Comparison of ENCODE assay signal across 9 mouse cellular contexts in the genomic region with DNA sequence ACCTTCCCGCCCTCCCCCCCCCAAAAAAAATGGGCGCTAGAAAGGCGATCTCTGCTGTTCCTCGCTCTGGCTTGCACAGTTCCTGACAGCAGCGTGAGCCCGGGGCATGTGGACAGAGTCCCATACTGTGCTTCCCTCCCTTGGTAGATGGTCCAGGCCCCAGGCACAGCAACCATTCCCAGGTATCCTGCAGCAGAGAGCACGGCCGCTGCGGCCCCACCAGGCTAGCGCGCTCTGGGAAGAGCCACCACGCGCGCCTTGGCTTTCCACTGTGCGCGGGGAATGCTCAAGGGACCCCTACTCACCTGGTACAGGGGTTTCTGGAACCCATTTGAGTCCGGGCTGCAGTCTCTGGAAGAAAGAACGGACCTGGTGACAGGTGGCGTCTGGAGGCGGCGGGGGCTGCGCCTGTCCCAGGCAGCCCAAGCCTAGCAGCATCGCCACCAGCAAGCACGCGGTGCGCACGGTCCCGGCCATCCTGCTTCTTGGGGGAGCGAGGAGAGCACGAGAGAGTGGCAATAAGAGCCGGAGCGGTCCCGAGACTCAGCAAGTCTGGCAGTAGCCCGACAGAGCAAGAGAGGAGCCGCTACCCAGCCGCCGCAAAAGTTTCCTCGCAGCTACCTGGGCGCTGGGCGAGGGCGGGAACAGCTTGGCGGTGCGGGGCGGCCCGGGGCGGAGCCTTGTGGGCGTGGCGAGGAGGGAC. TPM values are rescaled to one million over a fixed set of nuclear protein-coding genes. Genes with fewer than 3 reads are reported as not detected.
DNase-seq lines count a peak whose midpoint lies in the region; ATAC-seq and TF ChIP-seq lines count a peak whose summit lies in the region.
"Had no signal": no experiment of that assay in that cellular context is flagged by ENCODE, and none has a peak within 500 bp of the region (broad histone marks: within the 10 kb centered on the region; RNA-seq: fewer than 3 reads in every experiment).

A gene (minus strand): TSS at position 623 of the 703 bp plus-strand sequence.

- H3K27me3 ChIP-seq in erythroblast, embryonic 14.5 days (ENCODE audit: control insufficient read depth), result peaks cover 33% of the 10 kb centered on the region
- no peaks in the 10 kb centered on the region for H3K27me3 ChIP-seq in embryonic facial prominence, embryonic 11.5 days (ENCODE audit: control insufficient read depth, insufficient read depth, low read length)
- H3K27me3 ChIP-seq in heart, embryonic 10.5 days (ENCODE audit: insufficient read depth, poor library complexity, severe bottlenecking), result no peaks in the 10 kb centered on the region; the same call in 1 of the 2 replicates
- no peaks in the 10 kb centered on the region for H3K27me3 ChIP-seq in lung, embryonic 14.5 days (ENCODE audit: insufficient read depth, low read length)
- H3K27me3 ChIP-seq: CH12.LX had no signal

- 17% methylated on average over 48 of the region's 48 CpGs for WGBS in embryonic facial prominence, embryonic 11.5 days
- 19% methylated on average over 48 of the region's 48 CpGs for WGBS in heart, embryonic 10.5 days
- 18% methylated on average over 47 of the region's 48 CpGs for WGBS in lung, embryonic 14.5 days

- H3K36me3 ChIP-seq in erythroblast, embryonic 14.5 days (ENCODE audit: control insufficient read depth), result no peaks in the 10 kb centered on the region
- no peaks in the 10 kb centered on the region for H3K36me3 ChIP-seq in embryonic facial prominence, embryonic 11.5 days (replicated peaks; ENCODE audit: control insufficient read depth, insufficient read depth, low read depth, low read length)
- no peaks in the 10 kb centered on the region for H3K36me3 ChIP-seq in heart, embryonic 10.5 days
- no peaks in the 10 kb centered on the region for H3K36me3 ChIP-seq in lung, embryonic 14.5 days (ENCODE audit: insufficient read depth)

- peaks cover 4% of the 10 kb centered on the region for H3K4me1 ChIP-seq in erythroblast, embryonic 14.5 days (ENCODE audit: control insufficient read depth)
- H3K4me1 ChIP-seq in embryonic facial prominence, embryonic 11.5 days (ENCODE audit: control insufficient read depth, insufficient read depth, low read length), result no peaks in the 10 kb centered on the region
- H3K4me1 ChIP-seq in heart, embryonic 10.5 days, result peaks cover 28% of the 10 kb centered on the region
- H3K4me1 ChIP-seq in lung, embryonic 14.5 days (ENCODE audit: insufficient read depth), result peaks cover 5% of the 10 kb centered on the region; the same call in 1 of the 2 replicates

- no peak for DNase-seq in embryonic facial prominence, embryonic 11.5 days (ENCODE audit: low spot score)
- DNase-seq in heart, embryonic 10.5 days (ENCODE audit: low spot score), result peak; percentile 88
- peak; percentile 52 to 55 for DNase-seq in kidney, adult 8-10 months
- no peak for DNase-seq in lung, embryonic 14.5 days
- peak; percentile 70 for DNase-seq in ovary, postnatal 36 days (ENCODE audit: low spot score)
- DNase-seq in urinary bladder, postnatal 25 days (ENCODE audit: low spot score), result peak; percentile 65

- peak within 1 kb of the TSS; percentile 60 for H3K4me2 ChIP-seq in embryonic facial prominence, embryonic 11.5 days (ENCODE audit: low read depth, low read length)
- H3K4me2 ChIP-seq in lung, embryonic 14.5 days, result peak within 1 kb of the TSS; percentile 67

- no peak for ATAC-seq in erythroblast, adult 5-6 weeks (replicated peaks; ENCODE audit: low FRiP score, poor library complexity, severe bottlenecking)
- ATAC-seq in embryonic facial prominence, embryonic 11.5 days (replicated peaks; ENCODE audit: insufficient number of reproducible peaks, low FRiP score, low TSS enrichment, low read depth), result peak; percentile 78
- ATAC-seq in lung, embryonic 14.5 days (ENCODE audit: insufficient read depth), result peak; percentile 77

- H3K9ac ChIP-seq in embryonic facial prominence, embryonic 11.5 days (replicated peaks; ENCODE audit: low read length), result peak within 1 kb of the TSS; percentile 81
- peak within 1 kb of the TSS; percentile 64 for H3K9ac ChIP-seq in lung, embryonic 14.5 days

- peak within 1 kb of the TSS; percentile 85 for H3K27ac ChIP-seq in embryonic facial prominence, embryonic 11.5 days (replicated peaks; ENCODE audit: low read depth, low read length)
- H3K27ac ChIP-seq in heart, embryonic 10.5 days, result peak within 1 kb of the TSS; percentile 87
- H3K27ac ChIP-seq in lung, embryonic 14.5 days (ENCODE audit: low read depth), result peak within 1 kb of the TSS; percentile 82

- TF ChIP-seq CTCF in lung, embryonic 14.5 days (IDR thresholded peaks at IDR 0.05; ENCODE audit: low read depth), result no peak

- H3K4me3 ChIP-seq in erythroblast, embryonic 14.5 days (replicated peaks), result peak within 1 kb of the TSS; percentile 49
- H3K4me3 ChIP-seq in embryonic facial prominence, embryonic 11.5 days (ENCODE audit: low read depth, low read length), result peak within 1 kb of the TSS; percentile 55
- H3K4me3 ChIP-seq in heart, embryonic 10.5 days, result peak within 1 kb of the TSS; percentile 67
- H3K4me3 ChIP-seq in lung, embryonic 14.5 days (ENCODE audit: low read depth, low read length), result peak within 1 kb of the TSS; percentile 52

- H3K9me3 ChIP-seq in erythroblast, embryonic 14.5 days (ENCODE audit: control insufficient read depth, low read length), result peaks cover 12% of the 10 kb centered on the region
- no peaks in the 10 kb centered on the region for H3K9me3 ChIP-seq in embryonic facial prominence, embryonic 11.5 days (replicated peaks; ENCODE audit: control insufficient read depth, low read length)
- no peaks in the 10 kb centered on the region for H3K9me3 ChIP-seq in heart, embryonic 10.5 days
- H3K9me3 ChIP-seq in lung, embryonic 14.5 days (ENCODE audit: low read depth, low read length), result no peaks in the 10 kb centered on the region

RNA-seq across cellular contexts. Expression of the gene that starts here (rescaled TPM):
- 0.07 and 0.08 TPM in 2 replicates for polyA plus RNA-seq in erythroblast, embryonic 14.5 days (2012)
- not detected in 2 replicates for total RNA-seq in erythroblast, adult 5-6 weeks (2015; ENCODE audit: low replicate concordance)
- total RNA-seq in erythroblast, adult 5-6 weeks (2017; ENCODE audit: low replicate concordance), result not detected in 2 replicates
- polyA plus RNA-seq in embryonic facial prominence, embryonic 11.5 days (2014; fragmentation: Nextera tagmentation; extraction: Ambion mirVana), result 891 and 944 TPM in 2 replicates
- polyA plus RNA-seq in heart, embryonic 10.5 days (2016; fragmentation: Nextera tagmentation; extraction: Ambion mirVana), result 484 and 654 TPM in 2 replicates
- 538 and 552 TPM in 2 replicates for polyA plus RNA-seq in lung, embryonic 14.5 days (2014; fragmentation: Nextera tagmentation; extraction: Ambion mirVana)
- total RNA-seq: CH12.LX had no signal

Comparison
In these comparisons a context has a peak if more than half of its experiments do, and no peak if none do; other contexts are left out.
1. RNA of the gene that starts here (polyA plus RNA-seq): 891 to 944 TPM in embryonic facial prominence, embryonic 11.5 days, 484 to 654 TPM in heart, embryonic 10.5 days and 538 to 552 TPM in lung, embryonic 14.5 days; 0.07 to 0.08 TPM in erythroblast, embryonic 14.5 days; every median in the first group is over 100 times any median in the second.
2. DNase-seq: peak in heart, embryonic 10.5 days (single experiment), kidney, adult 8-10 months (2 of 2), ovary, postnatal 36 days (single experiment) and urinary bladder, postnatal 25 days (single experiment); none in embryonic facial prominence, embryonic 11.5 days (single experiment) and lung, embryonic 14.5 days (single experiment).
3. Peak in every context shown above with its lines, with median percentiles within 50 percentile points of each other: H3K4me3 ChIP-seq and H3K27ac ChIP-seq.